Mouse (Mus musculus) megakaryocyte, embryonic 14.5 days (primary cell): Measurements from ENCODE around the gene Ccdc32.

Experiments used
- FLI1 ChIP-seq: IDR thresholded peaks from 2 replicates; pipeline ENCODE4 v1.6.1; 2012; ENCODE audit warnings: low read length, inconsistent platforms, mixed read lengths
- GATA1 ChIP-seq: IDR thresholded peaks from 3 replicates; pipeline ENCODE4 v1.6.1; 2012; ENCODE audit warnings: mixed read lengths, low read length, inconsistent platforms, borderline replicate concordance

DNA sequence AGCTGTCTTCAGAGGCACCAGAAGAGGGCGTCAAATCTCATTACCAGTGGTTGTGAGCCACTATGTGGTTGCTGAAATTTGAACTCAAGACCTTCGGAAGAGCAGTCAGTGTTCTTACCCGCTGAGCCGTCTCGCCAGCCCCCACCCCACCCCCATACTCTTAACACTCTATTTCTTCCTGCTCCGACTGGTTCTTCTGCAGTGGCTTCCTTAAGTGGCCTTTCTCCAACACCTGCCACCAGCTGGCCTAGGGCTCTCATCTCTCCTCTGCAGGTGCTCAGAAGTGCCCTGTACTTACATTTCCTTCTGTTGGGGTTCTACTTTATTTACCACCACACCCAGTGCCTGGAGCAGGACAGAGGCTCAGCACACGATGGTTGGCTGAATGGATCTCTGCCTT lies 14.2 kb downstream of the Ccdc32 start:
- TF ChIP-seq FLI1 (no peak), GATA1 (no peak)
